Mouse (Mus musculus) lung, embryonic 14.5 days (tissue): ENCODE measurements at regions not wholly inside any gene's neighbourhood (a gene's known extent, or its start where the extent isn't known, plus 50 kb on each side); places are given as distances from the start of the nearest gene placed in this dataset.
A peak's percentile ranks its signal among the peaks of the same experiment; 100 is the strongest.

ENCODE experiments used
- ATAC-seq: fragments of 200-750 bp; cut with Nextera tagmentation; 2 replicates; pipeline ENCODE4 v1.8.0; 2017; ENCODE audit warnings: mild to moderate bottlenecking, moderate TSS enrichment, moderate library complexity; ENCODE audit not compliant: insufficient read depth
- DNase-seq: peaks from one replicate; pipeline ENCODE4 v3.0.0-alpha.2; 2015
- H3K27ac ChIP-seq: fragments of 300-500 bp; sonication (generic); 2 replicates; pipeline ENCODE4 v1.5.1; 2014; ENCODE audit warnings: low read depth, mild to moderate bottlenecking, moderate library complexity
- H3K27me3 ChIP-seq: fragments of 300-500 bp; sonication (generic); 2 replicates; pipeline ENCODE4 v1.6.1; 2014; ENCODE audit warnings: low read length, control low read depth; ENCODE audit not compliant: insufficient read depth
- H3K36me3 ChIP-seq: fragments of 300-500 bp; sonication (generic); 2 replicates; pipeline ENCODE4 v1.6.1; 2014; ENCODE audit warnings: control low read depth; ENCODE audit not compliant: insufficient read depth
- H3K4me1 ChIP-seq: fragments of 300-500 bp; sonication (generic); 2 replicates; pipeline ENCODE4 v1.6.1; 2014; ENCODE audit warnings: antibody characterized with exemption, control low read depth; ENCODE audit not compliant: insufficient read depth
- H3K4me2 ChIP-seq: fragments of 300-500 bp; sonication (generic); 2 replicates; pipeline ENCODE4 v1.6.1; 2014; ENCODE audit warnings: mild to moderate bottlenecking
- H3K4me3 ChIP-seq: fragments of 300-500 bp; sonication (generic); 2 replicates; pipeline ENCODE4 v1.5.1; 2014; ENCODE audit warnings: low read depth, low read length
- H3K9ac ChIP-seq: fragments of 300-500 bp; sonication (generic); 2 replicates; pipeline ENCODE4 v1.6.1; 2014
- H3K9me3 ChIP-seq: fragments of 300-500 bp; sonication (generic); 2 replicates; pipeline ENCODE4 v1.6.1; 2016; ENCODE audit warnings: low read depth, low read length, control low read depth
- CTCF ChIP-seq: IDR thresholded peaks from 2 replicates; pipeline ENCODE4 v1.5.1; 2016; ENCODE audit warnings: antibody characterized with exemption, low read depth
- WGBS: fragments of 180-500 bp; shearing (Covaris S2); extraction: QIAGEN DNeasy Blood & Tissue Kit; methylation state at CpG from one replicate; pipeline ENCODE4 v1.1.7; 2014; 5-methylcytosine and 5-hydroxymethylcytosine counted together

- WGBS, result 88% methylated on average over 2 of the region's 2 CpGs
- no peak overlapping the region for H3K4me3 ChIP-seq
- DNase-seq, result no peak
- no peak for TF ChIP-seq CTCF
- H3K36me3 ChIP-seq, result no peaks in the 10 kb centered on the region
- H3K27ac ChIP-seq, result no peak overlapping the region
- no peaks in the 10 kb centered on the region for H3K9me3 ChIP-seq
- H3K27me3 ChIP-seq, result no peaks in the 10 kb centered on the region
- H3K4me2 ChIP-seq, result no peak overlapping the region
- H3K9ac ChIP-seq, result no peak overlapping the region
- no peak for ATAC-seq
- no peaks in the 10 kb centered on the region for H3K4me1 ChIP-seq
Measured at GRCm38 (mm10) chr14:102477162-102477561, 505.3 kb downstream of the Kctd12 start.

GRCm38 (mm10) chr14:102469326-102469725 is 513.1 kb downstream of the Kctd12 start:
- Histone ChIP-seq H3K36me3 (no peaks in the 10 kb centered on the region), H3K27ac (no peak overlapping the region), H3K4me3 (no peak overlapping the region), H3K4me1 (no peaks in the 10 kb centered on the region), H3K4me2 (no peak overlapping the region), H3K9me3 (no peaks in the 10 kb centered on the region), H3K9ac (no peak overlapping the region), H3K27me3 (no peaks in the 10 kb centered on the region)
- 55% methylated on average over 4 of the region's 4 CpGs for WGBS
- no peak for ATAC-seq
- no peak for TF ChIP-seq CTCF
- DNase-seq, result no peak

GRCm38 (mm10) chr14:102461001-102461400 is 521.4 kb downstream of the Kctd12 start:
- Histone ChIP-seq H3K27ac (no peak overlapping the region), H3K4me2 (no peak overlapping the region), H3K9me3 (no peaks in the 10 kb centered on the region), H3K9ac (no peak overlapping the region), H3K36me3 (no peaks in the 10 kb centered on the region), H3K4me3 (no peak overlapping the region), H3K27me3 (no peaks in the 10 kb centered on the region), H3K4me1 (no peaks in the 10 kb centered on the region)
- no peak for TF ChIP-seq CTCF
- ATAC-seq (no peak), DNase-seq (no peak)
- WGBS, result 80% methylated on average over 1 of the region's 1 CpGs

GRCm38 (mm10) chr14:102439738-102440137 is 542.7 kb downstream of the Kctd12 start:
- H3K4me1 ChIP-seq, result no peaks in the 10 kb centered on the region
- H3K27ac ChIP-seq, result no peak overlapping the region
- DNase-seq (no peak), ATAC-seq (no peak)
- H3K4me2 ChIP-seq, result no peak overlapping the region
- no peaks in the 10 kb centered on the region for H3K27me3 ChIP-seq
- no peaks in the 10 kb centered on the region for H3K9me3 ChIP-seq
- WGBS, result 74% methylated on average over 2 of the region's 2 CpGs
- no peaks in the 10 kb centered on the region for H3K36me3 ChIP-seq
- H3K4me3 ChIP-seq, result no peak overlapping the region
- no peak for TF ChIP-seq CTCF
- H3K9ac ChIP-seq, result no peak overlapping the region

- Histone ChIP-seq H3K4me2 (no peak overlapping the region), H3K4me3 (no peak overlapping the region), H3K4me1 (0 out of 2 replicates have a peak, but pooled peaks cover 4% of the 10 kb centered on the region), H3K9ac (no peak overlapping the region), H3K36me3 (no peaks in the 10 kb centered on the region), H3K27me3 (no peaks in the 10 kb centered on the region), H3K9me3 (no peaks in the 10 kb centered on the region), H3K27ac (peak overlapping the region; percentile 36; the same call in 1 of the 2 replicates)
- ATAC-seq (peak; percentile 92), DNase-seq (peak; percentile 71)
- no peak for TF ChIP-seq CTCF
- WGBS, result 24% methylated on average over 4 of the region's 4 CpGs
Measured at GRCm38 (mm10) chr14:102403397-102404115, 578.9 kb downstream of the Kctd12 start.

- Histone ChIP-seq H3K4me3 (no peak overlapping the region), H3K36me3 (no peaks in the 10 kb centered on the region), H3K27ac (peak overlapping the region; percentile 6; the same call in 1 of the 2 replicates), H3K9me3 (no peaks in the 10 kb centered on the region), H3K4me1 (0 out of 2 replicates have a peak, but pooled peaks cover 4% of the 10 kb centered on the region), H3K27me3 (no peaks in the 10 kb centered on the region), H3K4me2 (no peak overlapping the region), H3K9ac (no peak overlapping the region)
- WGBS, result 44% methylated on average over 4 of the region's 4 CpGs
- ATAC-seq (peak; percentile 68; the same call in 1 of the 2 replicates), DNase-seq (peak; percentile 49)
- no peak for TF ChIP-seq CTCF
Measured at GRCm38 (mm10) chr14:102402061-102402689, 580.3 kb downstream of the Kctd12 start.

GRCm38 (mm10) chr14:102396036-102396734 is 586.3 kb downstream of the Kctd12 start:
- no peak for ATAC-seq
- Histone ChIP-seq H3K4me3 (no peak overlapping the region), H3K36me3 (no peaks in the 10 kb centered on the region), H3K27me3 (no peaks in the 10 kb centered on the region), H3K27ac (no peak overlapping the region), H3K4me2 (no peak overlapping the region), H3K4me1 (no peaks in the 10 kb centered on the region), H3K9me3 (no peaks in the 10 kb centered on the region), H3K9ac (no peak overlapping the region)
- peak; percentile 30 for TF ChIP-seq CTCF
- 67% methylated on average over 7 of the region's 7 CpGs for WGBS
- no peak for DNase-seq
